Comparison of ENCODE assay signal across 1 mouse cellular context in genomic region chr7:46845211-46845977, GRCm38 (mm10).
A peak's percentile ranks its signal among the peaks of the same experiment; 100 is the strongest.
TF ChIP-seq lines count a peak whose summit lies in the region.

No protein-coding gene starts in this region.

TF ChIP-seq in MEL, 35 proteins besides CTCF, POLR2A, EP300 and RAD21 (continued from another document):
- TF ChIP-seq TBP (IDR thresholded peaks at IDR 0.05; ENCODE audit: low read depth, low read length) (peak; percentile 96), TCF12 (IDR thresholded peaks at IDR 0.05; ENCODE audit: low read depth, low read length) (peak; percentile 2; the same call in 1 of the 2 replicates), GATA1 (IDR thresholded peaks at IDR 0.05; ENCODE audit: low read depth, low read length) (0 out of 2 replicates have a peak, but pooled peaks have one; percentile 1), ZKSCAN1 (IDR thresholded peaks at IDR 0.05; ENCODE audit: low read depth, low read length) (no peak), POLR2AphosphoS2 (IDR thresholded peaks at IDR 0.05; ENCODE audit: low read length) (peak; percentile 95), MYC (IDR thresholded peaks at IDR 0.05; ENCODE audit: low read depth, low read length) (peak; percentile 99), MEF2A (IDR thresholded peaks at IDR 0.05; ENCODE audit: extremely low read depth, insufficient replicate concordance, low read depth, low read length, poor library complexity, severe bottlenecking) (no peak), HCFC1 (IDR thresholded peaks at IDR 0.05; ENCODE audit: low read depth, low read length) (peak; percentile 44; the same call in 1 of the 2 replicates), ZMIZ1 (IDR thresholded peaks at IDR 0.05; ENCODE audit: low read depth, low read length) (peak; percentile 98), USF2 (IDR thresholded peaks at IDR 0.05; ENCODE audit: borderline replicate concordance in 1 of 2, insufficient read depth in 1 of 2, low read depth in 1 of 2, low read length in 2 of 2) (no peak), POLR2AphosphoS5 (IDR thresholded peaks at IDR 0.05; ENCODE audit: borderline replicate concordance, low read depth, low read length) (0 out of 2 replicates have a peak, but pooled peaks have one; percentile 57), CHD1 (IDR thresholded peaks at IDR 0.05; ENCODE audit: low read depth, low read length) (no peak), SMC3 (IDR thresholded peaks at IDR 0.05; ENCODE audit: low read depth, low read length) (no peak), JUND (IDR thresholded peaks at IDR 0.05; ENCODE audit: low read depth, low read length) (no peak), UBTF (IDR thresholded peaks at IDR 0.05; ENCODE audit: borderline replicate concordance, insufficient read depth, low read depth, low read length) (no peak), KAT2A (conservative IDR thresholded peaks at IDR 0.05; ENCODE audit: low read depth, low read length) (no peak), ELF1 (IDR thresholded peaks at IDR 0.05; ENCODE audit: low read depth, low read length) (no peak; the same call in 1 of the 2 replicates), ZC3H11A (IDR thresholded peaks at IDR 0.05; ENCODE audit: low read depth, low read length) (no peak), TAL1 (IDR thresholded peaks at IDR 0.05; ENCODE audit: low read length) (peak; percentile 1; the same call in 1 of the 2 replicates), SIN3A (IDR thresholded peaks at IDR 0.05; ENCODE audit: low read length) (peak; percentile 95), E2F4 (IDR thresholded peaks at IDR 0.05; ENCODE audit: borderline replicate concordance, low read depth, low read length) (peak; percentile 62; the same call in 1 of the 2 replicates), MAZ (IDR thresholded peaks at IDR 0.05; ENCODE audit: low read depth, low read length) (peak; percentile 99), MYB (IDR thresholded peaks at IDR 0.05; ENCODE audit: low read depth, low read length) (no peak), MXI1 (IDR thresholded peaks at IDR 0.05; ENCODE audit: low read depth, low read length) (peak; percentile 99), NRF1 (IDR thresholded peaks at IDR 0.05; ENCODE audit: insufficient read depth, low read depth, low read length, poor library complexity, severe bottlenecking) (peak; percentile 68), BHLHE40 (IDR thresholded peaks at IDR 0.05; ENCODE audit: borderline replicate concordance, low read depth, low read length) (peak; percentile 51), USF1 (IDR thresholded peaks at IDR 0.05; ENCODE audit: low read depth, low read length) (peak; percentile 82), CHD2 (IDR thresholded peaks at IDR 0.05; ENCODE audit: low read length) (peak; percentile 31; the same call in 1 of the 2 replicates)
